Mouse (Mus musculus) frontal cortex, adult 2 months (tissue): ENCODE data around the gene Crhbp. TPM values are rescaled to one million over a fixed set of nuclear protein-coding genes. Genes with fewer than 3 reads are reported as not detected.

Experiments used
- DNase-seq, 2 experiments: peaks; one replicate each; pipeline ENCODE4 v3.0.0; 2022; ENCODE audit warnings: low spot score in 1 of 2; ENCODE audit errors: extremely low spot score in 1 of 2
- polyA plus RNA-seq: library from polyadenylated mRNA; depleted of rRNA; stranded (reverse); fragments of >200 nt; gene quantifications from 2 replicates; pipeline ENCODE4 v1.2.3, GENCODE M21; 2012; rRNA removed

Gene Crhbp
- polyA plus RNA-seq, 1 experiment: 21.7 TPM

DNA sequence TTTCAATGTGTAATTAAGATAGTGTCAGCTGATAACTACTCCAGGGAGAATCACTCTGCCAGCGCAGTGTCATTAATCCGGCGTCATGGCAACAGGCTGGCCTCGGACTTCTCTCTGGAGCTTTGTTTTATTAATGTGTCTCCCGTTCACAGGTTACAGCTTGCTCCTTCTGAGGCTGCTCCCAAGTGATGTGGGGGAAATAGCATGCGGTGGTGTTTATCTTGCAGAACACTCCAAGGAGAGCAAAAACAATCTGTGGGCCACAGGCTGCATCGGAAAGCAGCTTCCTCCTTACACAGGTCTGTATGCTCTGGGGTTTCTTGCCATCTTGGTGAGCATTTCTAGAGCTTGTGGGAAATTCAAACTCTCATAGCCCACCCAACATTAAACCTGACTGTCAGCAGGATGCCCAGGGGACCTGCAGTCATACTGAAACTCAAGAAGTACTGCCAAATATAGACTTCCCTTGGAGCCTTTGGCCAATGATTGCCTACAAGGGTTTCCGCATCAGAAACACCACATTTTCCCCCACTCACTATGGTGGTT lies 25.4 kb downstream of the Crhbp start:
- DNase-seq: no peak

DNA sequence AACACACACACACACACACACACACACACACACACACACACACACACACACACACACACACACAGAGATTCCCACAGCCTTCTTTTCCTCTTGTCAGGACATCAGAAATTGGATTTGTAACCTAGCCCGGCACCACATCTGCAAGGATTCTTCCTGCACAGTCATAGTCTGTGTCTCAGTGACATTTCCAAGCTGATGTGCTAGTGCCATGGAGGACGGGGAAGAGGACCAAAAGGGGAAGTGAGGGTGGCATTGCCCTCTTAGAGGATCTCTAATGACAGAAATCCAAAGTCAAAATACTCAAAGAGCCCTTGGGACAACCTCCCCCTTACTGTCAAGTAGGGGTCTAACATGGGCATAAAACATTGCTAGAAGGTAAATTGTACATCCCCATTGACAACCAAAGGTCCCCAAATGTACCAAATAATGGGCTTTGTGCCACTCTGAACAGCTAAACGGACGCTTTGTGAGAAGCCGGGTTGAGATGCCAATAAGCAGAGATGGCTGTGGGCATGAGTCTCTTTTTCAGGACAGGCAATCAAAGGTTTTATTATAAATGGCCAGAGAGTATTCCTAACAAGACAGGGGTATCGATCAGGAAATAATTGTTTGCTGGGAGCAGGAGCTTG lies 26.0 kb downstream of the Crhbp start:
- DNase-seq: no peak

DNA sequence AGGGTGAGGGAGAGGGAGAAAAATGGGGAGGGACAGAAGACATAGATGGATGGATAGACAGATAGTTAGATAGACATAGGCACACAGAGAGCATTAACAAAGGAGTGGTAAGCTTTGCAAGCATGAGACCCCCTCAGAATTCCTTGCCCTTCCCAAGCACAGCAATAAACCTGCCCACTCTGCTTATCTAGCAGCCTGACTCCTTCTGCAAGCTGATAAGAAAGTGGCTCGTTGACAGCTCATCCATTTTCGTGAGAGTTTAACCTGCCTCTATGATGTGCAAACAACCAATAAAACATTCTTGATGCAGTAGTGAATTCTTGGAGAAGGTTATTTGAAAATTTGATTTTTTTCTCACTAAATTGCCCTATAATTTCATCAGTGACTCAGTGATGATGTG lies 32.5 kb downstream of the Crhbp start:
- DNase-seq: no peak

DNA sequence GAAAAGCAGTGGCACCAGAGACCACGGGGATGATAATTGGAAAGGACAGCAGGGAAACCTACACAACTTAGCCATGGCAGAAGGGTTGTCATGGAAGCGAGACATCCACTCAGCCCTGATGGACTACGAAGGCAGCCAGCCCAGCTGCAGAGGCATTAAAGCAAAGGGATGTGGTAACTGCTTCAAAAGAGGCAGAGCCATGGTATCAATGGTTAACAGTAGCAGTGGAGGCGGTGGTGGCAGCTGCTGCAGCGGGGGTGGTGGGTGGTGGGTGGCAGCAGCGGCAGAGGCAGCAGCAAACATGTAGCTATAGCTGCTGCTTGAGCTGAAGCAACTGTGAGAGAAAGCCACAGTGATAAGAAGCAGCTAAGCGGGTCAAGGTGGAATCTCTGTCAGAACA lies 51.5 kb downstream of the Crhbp start:
- DNase-seq: no peak

DNA sequence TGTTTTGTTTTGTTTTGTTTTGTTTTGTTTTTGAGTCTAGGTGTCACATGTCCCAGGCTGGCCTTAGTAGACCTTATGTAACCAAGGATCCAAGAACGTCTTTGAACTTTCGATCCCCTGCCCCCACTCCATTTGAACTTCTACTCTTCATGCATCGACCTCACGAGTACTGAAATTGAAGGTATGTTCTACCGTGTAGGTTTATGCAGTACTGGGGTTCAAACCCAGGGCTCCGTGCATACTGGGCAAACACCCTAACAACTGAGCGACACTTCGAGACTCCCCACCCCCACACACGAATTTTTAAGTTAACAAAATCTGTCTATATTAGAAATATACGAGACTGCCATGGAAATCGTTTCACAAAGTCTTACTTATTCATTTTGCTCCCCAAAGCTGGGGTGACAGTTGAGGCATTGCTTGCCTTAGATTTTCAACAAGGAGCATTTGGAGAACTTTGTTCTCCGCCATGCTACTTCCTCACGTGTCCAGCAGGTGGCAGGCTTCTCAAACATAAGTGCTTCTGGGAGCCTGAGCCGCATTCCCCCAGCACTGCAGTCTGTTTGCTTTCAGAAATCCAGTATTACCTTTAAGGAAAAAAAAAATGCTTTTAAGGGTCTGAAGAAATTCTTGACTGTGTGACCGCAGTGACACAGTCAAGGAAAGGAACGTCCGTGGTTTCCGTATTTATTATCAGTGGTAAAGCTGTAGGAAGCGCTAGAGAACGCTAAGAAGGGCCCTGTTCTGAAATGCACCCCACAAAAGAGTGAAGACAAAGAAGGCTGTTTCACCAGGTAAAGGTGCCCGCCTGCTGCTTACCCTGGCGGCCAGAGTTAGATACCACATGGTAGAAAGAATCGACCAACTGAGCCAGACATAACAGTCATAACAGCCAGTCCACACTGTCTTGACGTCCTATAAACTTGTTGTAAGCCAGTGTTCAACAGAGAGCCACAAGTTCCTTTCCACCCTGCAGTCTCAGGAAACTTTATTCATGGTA lies 54.6 kb downstream of the Crhbp start:
- peak; percentile 53 to 91 for DNase-seq

DNA sequence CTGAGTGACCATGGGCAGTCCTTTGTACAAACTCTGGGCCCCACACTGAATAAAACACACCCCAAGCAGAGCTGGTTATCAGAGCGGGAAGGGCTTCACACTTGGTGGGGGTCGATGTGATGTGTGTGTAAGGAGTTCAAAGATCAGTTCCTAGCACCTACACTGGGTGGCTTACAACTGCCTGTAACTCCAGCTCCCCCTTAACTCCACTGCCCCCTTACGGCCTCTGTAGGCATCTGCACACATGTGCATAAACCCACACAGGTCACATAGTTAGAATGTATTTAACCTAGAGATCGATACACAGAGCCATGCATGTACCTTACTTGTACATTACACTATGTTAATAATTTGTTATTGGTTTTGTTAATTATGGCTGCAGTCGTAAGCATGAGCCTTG lies 56.5 kb downstream of the Crhbp start:
- no peak for DNase-seq

DNA sequence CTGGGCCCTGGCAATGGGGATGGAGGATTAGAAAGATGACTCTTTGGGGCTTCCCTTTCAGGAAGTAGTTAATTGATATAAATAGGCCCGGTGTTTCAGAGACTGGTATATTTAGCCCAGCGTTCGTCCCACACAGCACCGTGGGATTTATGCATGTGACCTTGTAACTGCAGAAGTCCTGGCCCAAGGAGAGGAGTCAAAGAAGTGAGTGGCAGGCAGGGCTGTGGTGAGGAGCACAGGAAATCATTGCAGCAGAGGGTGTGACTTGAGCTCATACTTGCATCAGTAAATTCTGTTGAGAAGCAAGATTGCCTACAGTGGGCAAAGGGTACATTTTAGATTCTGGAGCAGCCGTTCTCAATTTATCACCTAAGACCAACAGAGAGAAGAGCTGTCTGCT lies 62.3 kb downstream of the Crhbp start:
- no peak for DNase-seq

Other genes with a start within 250 kb of the Crhbp start
- 46.6 and 48.8 TPM in 2 replicates for gene Pde8b, start 194.6 kb downstream of the Crhbp start, polyA plus RNA-seq
- gene Zbed3, start 121.3 kb downstream of the Crhbp start, polyA plus RNA-seq: 16.6 and 17.1 TPM in 2 replicates
- gene Aggf1, start 69.6 kb downstream of the Crhbp start, polyA plus RNA-seq: 37.5 and 39.1 TPM in 2 replicates
- gene S100z, start 33.8 kb upstream of the Crhbp start, polyA plus RNA-seq: not detected in 2 replicates
- 0.38 and 0.46 TPM in 2 replicates for gene F2rl1, start 80.3 kb upstream of the Crhbp start, polyA plus RNA-seq
- gene F2r, start 173.6 kb upstream of the Crhbp start, polyA plus RNA-seq: 3.7 and 4.4 TPM in 2 replicates